Mouse (Mus musculus) embryonic facial prominence, embryonic 10.5 days (tissue): ENCODE results near the gene Nlgn1. TPM values are rescaled to one million over a fixed set of nuclear protein-coding genes. Genes with fewer than 3 reads are reported as not detected.

Source experiments
- DNase-seq: peaks from one replicate; pipeline ENCODE4 v3.0.0-alpha.2; 2017; ENCODE audit warnings: low spot score
- H3K27ac ChIP-seq: fragments of 300-500 bp; sonication (generic); replicated peaks from 2 replicates; pipeline ENCODE4 v1.5.1; 2016; ENCODE audit warnings: mild to moderate bottlenecking
- H3K27me3 ChIP-seq: fragments of 300-500 bp; sonication (generic); replicated peaks from 2 replicates; pipeline ENCODE4 v1.6.1; 2016; ENCODE audit warnings: low read depth, mild to moderate bottlenecking; ENCODE audit not compliant: poor library complexity, severe bottlenecking
- H3K36me3 ChIP-seq: fragments of 300-500 bp; sonication (generic); replicated peaks from 2 replicates; pipeline ENCODE4 v1.6.1; 2016; ENCODE audit warnings: mild to moderate bottlenecking, moderate library complexity
- H3K4me1 ChIP-seq: fragments of 300-500 bp; sonication (generic); 2 replicates; pipeline ENCODE4 v1.6.1; 2016
- H3K4me3 ChIP-seq: fragments of 300-500 bp; sonication (generic); 2 replicates; pipeline ENCODE4 v1.5.1; 2016; ENCODE audit warnings: mild to moderate bottlenecking, moderate library complexity
- H3K9me3 ChIP-seq: fragments of 300-500 bp; sonication (generic); 2 replicates; pipeline ENCODE4 v1.6.1; 2016; ENCODE audit warnings: mild to moderate bottlenecking
- WGBS: fragments of 180-500 bp; shearing (Covaris S2); methylation state at CpG from one replicate; pipeline ENCODE4 v1.1.7; 2016; 5-methylcytosine and 5-hydroxymethylcytosine counted together
- polyA plus RNA-seq: library from polyadenylated mRNA; unstranded; fragments of >200 nt; fragmentation: Nextera tagmentation; extraction: Ambion mirVana; gene quantifications from 2 replicates; pipeline ENCODE4 v1.2.1, GENCODE M21; 2016

The Nlgn1 gene
- polyA plus RNA-seq, 1 experiment from 2014 or later: 1.2 TPM

- Histone ChIP-seq H3K36me3 (no peaks in the 10 kb centered on the region), H3K27me3 (no peaks in the 10 kb centered on the region), H3K27ac (no peak overlapping the region), H3K4me1 (no peaks in the 10 kb centered on the region), H3K4me3 (no peak overlapping the region), H3K9me3 (no peaks in the 10 kb centered on the region)
- no peak for DNase-seq
- WGBS: 67% methylated on average over 4 of the region's 4 CpGs
Measured at GRCm38 (mm10) chr3:26270894-26271795, 61.1 kb downstream of the Nlgn1 start.

GRCm38 (mm10) chr3:26246564-26246963, 85.7 kb downstream of the Nlgn1 start:
- Histone ChIP-seq H3K4me1 (no peaks in the 10 kb centered on the region), H3K9me3 (no peaks in the 10 kb centered on the region), H3K36me3 (no peaks in the 10 kb centered on the region), H3K4me3 (no peak overlapping the region), H3K27me3 (no peaks in the 10 kb centered on the region), H3K27ac (no peak overlapping the region)
- WGBS: 86% methylated on average over 7 of the region's 7 CpGs
- DNase-seq: no peak

GRCm38 (mm10) chr3:26243274-26243673, 89.0 kb downstream of the Nlgn1 start:
- 74% methylated on average over 2 of the region's 2 CpGs for WGBS
- DNase-seq: no peak
- no peaks in the 10 kb centered on the region for H3K36me3 ChIP-seq
- no peaks in the 10 kb centered on the region for H3K9me3 ChIP-seq
- H3K4me3 ChIP-seq: no peak overlapping the region
- no peak overlapping the region for H3K27ac ChIP-seq
- H3K4me1 ChIP-seq: no peaks in the 10 kb centered on the region
- H3K27me3 ChIP-seq: no peaks in the 10 kb centered on the region

GRCm38 (mm10) chr3:26230006-26230405, 102.3 kb downstream of the Nlgn1 start:
- no peaks in the 10 kb centered on the region for H3K36me3 ChIP-seq
- no peak overlapping the region for H3K27ac ChIP-seq
- no peak for DNase-seq
- H3K9me3 ChIP-seq: no peaks in the 10 kb centered on the region
- 83% methylated on average over 2 of the region's 2 CpGs for WGBS
- H3K4me1 ChIP-seq: no peaks in the 10 kb centered on the region
- H3K27me3 ChIP-seq: no peaks in the 10 kb centered on the region
- no peak overlapping the region for H3K4me3 ChIP-seq

GRCm38 (mm10) chr3:26228827-26229226, 103.4 kb downstream of the Nlgn1 start:
- 88% methylated on average over 6 of the region's 6 CpGs for whole genome bisulfite sequencing
- no peaks in the 10 kb centered on the region for H3K9me3 ChIP-seq

DNA sequence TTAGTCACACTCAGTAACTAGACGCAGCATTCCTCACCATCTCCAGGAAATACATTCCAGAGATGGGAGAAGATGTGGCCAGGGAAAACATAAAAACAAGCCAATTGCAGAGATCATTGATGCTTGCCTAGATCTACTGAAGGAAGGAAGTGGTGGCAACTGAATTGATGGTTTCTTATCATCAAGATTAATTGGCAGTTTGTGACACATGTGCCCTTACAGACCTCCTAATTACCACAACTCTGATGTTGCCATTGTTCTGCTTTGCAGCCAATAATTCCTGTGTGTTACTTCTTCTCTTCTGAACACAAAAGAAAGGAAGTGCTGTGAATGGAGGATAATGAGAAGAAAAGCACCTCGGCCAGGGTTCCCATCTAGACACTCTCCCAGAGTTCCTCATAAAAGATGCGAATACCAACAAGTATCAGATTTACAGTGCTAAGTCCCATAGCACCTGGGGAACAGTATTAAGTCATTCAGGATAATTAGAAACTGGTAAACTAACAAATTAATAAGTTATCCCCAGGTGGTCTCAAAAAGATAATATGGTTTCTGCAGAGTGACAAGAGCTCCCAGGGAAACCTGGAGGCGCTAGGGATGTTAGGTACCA, 104.0 kb downstream of the Nlgn1 start:
- H3K36me3 ChIP-seq: no peaks in the 10 kb centered on the region
- H3K27ac ChIP-seq: no peak overlapping the region
- no peak overlapping the region for H3K4me3 ChIP-seq
- DNase-seq: no peak
- H3K9me3 ChIP-seq: no peaks in the 10 kb centered on the region
- no peaks in the 10 kb centered on the region for H3K4me1 ChIP-seq
- 68% methylated on average over 4 of the region's 4 CpGs for WGBS
- no peaks in the 10 kb centered on the region for H3K27me3 ChIP-seq

More at GRCm38 (mm10) chr3:26228827-26229226, 103.4 kb downstream of the Nlgn1 start:
- no peaks in the 10 kb centered on the region for H3K27me3 ChIP-seq
- no peaks in the 10 kb centered on the region for H3K36me3 ChIP-seq
- no peak overlapping the region for H3K4me3 ChIP-seq
- DNase-seq: no peak
- H3K4me1 ChIP-seq: no peaks in the 10 kb centered on the region
- no peak overlapping the region for H3K27ac ChIP-seq

DNA sequence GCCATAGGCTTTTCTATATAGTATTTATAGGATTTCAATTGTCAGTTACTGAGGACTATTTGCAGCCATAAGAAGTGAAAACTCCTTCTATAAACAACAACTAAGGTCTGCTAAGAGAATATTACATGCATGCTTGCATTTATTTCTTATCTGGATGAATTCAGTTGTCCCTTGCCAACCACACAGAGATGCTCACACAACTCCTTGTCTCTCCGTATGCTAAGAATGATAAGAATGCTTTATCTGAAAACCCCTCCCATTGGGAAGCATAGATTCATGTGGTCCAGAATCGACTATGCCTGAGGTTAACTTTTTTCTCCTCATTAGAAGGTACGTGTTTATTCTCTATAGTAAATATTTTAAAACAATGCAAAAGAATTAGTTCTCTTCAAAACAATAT, 108.8 kb downstream of the Nlgn1 start:
- Histone ChIP-seq H3K4me3 (no peak overlapping the region), H3K27ac (no peak overlapping the region), H3K4me1 (no peaks in the 10 kb centered on the region), H3K27me3 (no peaks in the 10 kb centered on the region), H3K36me3 (no peaks in the 10 kb centered on the region), H3K9me3 (no peaks in the 10 kb centered on the region)
- WGBS: 85% methylated on average over 3 of the region's 3 CpGs
- DNase-seq: no peak

DNA sequence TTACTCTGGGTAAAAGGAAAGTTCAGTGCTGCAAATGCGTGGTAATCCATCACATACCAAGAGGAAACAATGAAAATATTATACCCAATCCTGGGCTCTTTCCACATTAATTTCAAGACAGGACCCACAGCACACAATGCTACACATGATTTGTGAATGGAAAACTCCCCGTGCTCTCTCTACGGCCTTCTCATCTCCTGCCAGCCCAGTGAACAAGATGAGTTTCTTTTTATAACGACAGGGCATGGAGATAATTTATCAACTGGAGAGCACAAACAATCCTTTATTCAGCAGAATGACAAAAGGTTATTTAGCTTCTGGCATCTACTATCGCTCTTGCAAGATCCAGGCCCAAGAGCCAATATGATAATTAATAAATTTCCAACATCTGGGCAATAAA, 116.0 kb downstream of the Nlgn1 start:
- no peaks in the 10 kb centered on the region for H3K9me3 ChIP-seq
- H3K4me3 ChIP-seq: no peak overlapping the region
- H3K27ac ChIP-seq: no peak overlapping the region
- H3K4me1 ChIP-seq: no peaks in the 10 kb centered on the region
- DNase-seq: no peak
- H3K36me3 ChIP-seq: no peaks in the 10 kb centered on the region
- no peaks in the 10 kb centered on the region for H3K27me3 ChIP-seq
- 81% methylated on average over 5 of the region's 5 CpGs for WGBS

DNA sequence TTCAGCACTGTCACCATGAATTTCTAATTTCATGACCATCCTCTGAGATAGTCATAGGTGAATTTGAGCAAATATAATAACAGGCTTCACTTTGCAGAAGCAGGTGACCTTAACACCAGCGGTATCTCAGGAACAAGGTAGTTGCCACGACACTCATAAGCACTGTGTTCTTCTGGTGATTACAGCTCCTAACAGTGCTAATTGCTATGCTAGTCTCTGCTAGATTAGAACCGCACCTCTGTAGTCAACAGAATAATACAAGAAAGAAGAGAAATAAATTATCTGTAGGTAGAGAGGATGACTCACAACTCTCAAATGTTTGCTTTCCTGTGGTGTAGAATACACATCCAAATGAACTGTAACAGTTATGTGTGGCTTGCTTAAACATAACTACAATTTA, 129.6 kb downstream of the Nlgn1 start:
- Histone ChIP-seq H3K9me3 (no peaks in the 10 kb centered on the region), H3K27ac (no peak overlapping the region)
- WGBS: 91% methylated on average over 3 of the region's 3 CpGs

DNA sequence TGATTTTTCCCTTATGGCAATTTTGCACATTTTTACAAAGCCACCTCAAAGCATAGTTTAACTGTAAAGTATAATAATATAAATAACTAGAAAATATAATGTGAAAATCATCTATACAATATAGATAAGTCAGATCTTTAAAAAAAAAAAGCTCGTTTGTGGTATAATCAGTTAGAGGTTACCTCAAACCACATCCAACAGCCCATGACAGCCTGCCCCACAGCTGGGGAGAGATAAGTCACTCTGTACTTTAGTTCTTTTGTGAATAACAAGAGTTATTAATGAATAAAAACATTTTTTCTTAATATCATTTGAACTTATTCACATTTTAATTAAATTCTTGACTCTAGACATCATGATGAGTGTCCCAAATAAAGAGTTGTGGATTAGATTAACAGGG, 130.8 kb downstream of the Nlgn1 start:
- WGBS: 64% methylated on average over 1 of the region's 1 CpGs
- Histone ChIP-seq H3K4me3 (no peak overlapping the region), H3K9me3 (no peaks in the 10 kb centered on the region), H3K27ac (no peak overlapping the region), H3K4me1 (no peaks in the 10 kb centered on the region), H3K27me3 (no peaks in the 10 kb centered on the region), H3K36me3 (no peaks in the 10 kb centered on the region)
- DNase-seq: no peak

More for the DNA sequence above, 129.6 kb downstream of the Nlgn1 start:
- no peaks in the 10 kb centered on the region for H3K4me1 ChIP-seq
- H3K27me3 ChIP-seq: no peaks in the 10 kb centered on the region
- H3K4me3 ChIP-seq: no peak overlapping the region
- no peak for DNase-seq
- no peaks in the 10 kb centered on the region for H3K36me3 ChIP-seq

DNA sequence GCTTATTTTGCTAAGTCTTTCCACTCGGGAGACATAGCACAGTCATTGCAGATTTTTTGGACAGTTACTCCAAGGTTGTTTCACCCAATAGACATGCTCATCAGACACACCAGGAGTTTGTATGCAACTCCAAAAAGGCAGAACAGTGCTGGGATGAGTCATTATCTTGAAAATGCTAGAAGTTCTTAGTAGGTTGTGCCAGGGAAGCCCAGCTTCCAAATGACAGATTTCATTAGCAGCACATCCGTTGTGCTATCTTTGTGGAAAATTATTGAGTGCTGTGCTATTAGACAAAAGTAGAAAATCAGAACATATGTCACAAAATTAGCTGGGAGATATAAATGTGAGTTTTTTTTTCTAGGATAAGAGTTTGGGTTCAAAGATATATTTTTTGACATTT, 137.3 kb downstream of the Nlgn1 start:
- no peaks in the 10 kb centered on the region for H3K36me3 ChIP-seq
- no peak for DNase-seq
- no peaks in the 10 kb centered on the region for H3K4me1 ChIP-seq
- H3K4me3 ChIP-seq: no peak overlapping the region
- no peak overlapping the region for H3K27ac ChIP-seq
- 85% methylated on average over 2 of the region's 2 CpGs for WGBS
- no peaks in the 10 kb centered on the region for H3K27me3 ChIP-seq
- H3K9me3 ChIP-seq: no peaks in the 10 kb centered on the region

DNA sequence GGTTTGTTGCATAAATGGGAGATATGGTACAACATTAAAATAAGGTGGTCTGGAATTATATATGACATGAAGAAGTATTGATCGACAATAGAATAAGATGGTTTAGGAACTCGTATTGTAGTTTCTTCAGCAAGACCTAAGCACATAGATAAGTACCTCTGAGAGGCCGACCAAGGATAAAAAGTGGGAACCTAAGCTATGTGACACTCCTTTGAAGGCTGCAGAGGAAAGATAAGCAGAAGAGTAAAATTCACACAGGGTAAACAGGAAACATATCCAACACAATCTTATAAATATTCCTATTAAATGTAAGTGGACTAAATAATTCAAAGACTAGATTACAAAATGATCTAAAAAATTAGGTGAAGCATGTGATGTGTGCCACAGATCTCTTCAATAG, 151.2 kb downstream of the Nlgn1 start:
- Histone ChIP-seq H3K27ac (no peak overlapping the region), H3K9me3 (no peaks in the 10 kb centered on the region), H3K4me3 (no peak overlapping the region), H3K27me3 (no peaks in the 10 kb centered on the region), H3K36me3 (no peaks in the 10 kb centered on the region), H3K4me1 (no peaks in the 10 kb centered on the region)
- DNase-seq: no peak
- WGBS: 93% methylated on average over 3 of the region's 3 CpGs

- H3K27me3 ChIP-seq: no peaks in the 10 kb centered on the region
- H3K27ac ChIP-seq: no peak overlapping the region
- H3K4me3 ChIP-seq: no peak overlapping the region
- no peaks in the 10 kb centered on the region for H3K4me1 ChIP-seq
- H3K9me3 ChIP-seq: no peaks in the 10 kb centered on the region
- no peaks in the 10 kb centered on the region for H3K36me3 ChIP-seq
- no peak for DNase-seq
- WGBS: 88% methylated on average over 4 of the region's 4 CpGs
Measured at GRCm38 (mm10) chr3:26175371-26175770, 156.9 kb downstream of the Nlgn1 start.
